Mouse (Mus musculus) kidney, embryonic 16.5 days (tissue): ENCODE data around the gene Tldc1. TPM values are rescaled to one million over a fixed set of nuclear protein-coding genes. Genes with fewer than 3 reads are reported as not detected.

Experiments
- ATAC-seq: fragments of 200-750 bp; cut with Nextera tagmentation; 2 replicates; pipeline ENCODE4 v1.8.0; 2017; ENCODE audit warnings: moderate TSS enrichment; ENCODE audit not compliant: low FRiP score, low TSS enrichment
- H3K27ac ChIP-seq: fragments of 300-500 bp; sonication (generic); 2 replicates; pipeline ENCODE4 v1.5.1; 2014; ENCODE audit warnings: low read length
- H3K27me3 ChIP-seq: fragments of 300-500 bp; sonication (generic); 2 replicates; pipeline ENCODE4 v1.6.1; 2014; ENCODE audit warnings: low read length, control low read depth, mixed read lengths; ENCODE audit not compliant: insufficient read depth
- H3K36me3 ChIP-seq: fragments of 300-500 bp; sonication (generic); 2 replicates; pipeline ENCODE4 v1.6.1; 2014; ENCODE audit warnings: low read length, control low read depth, mixed read lengths; ENCODE audit not compliant: insufficient read depth
- H3K4me1 ChIP-seq: fragments of 300-500 bp; sonication (generic); 2 replicates; pipeline ENCODE4 v1.6.1; 2014; ENCODE audit warnings: low read length, control low read depth, mixed read lengths; ENCODE audit not compliant: insufficient read depth
- H3K4me2 ChIP-seq: fragments of 300-500 bp; sonication (generic); replicated peaks from 2 replicates; pipeline ENCODE4 v1.6.1; 2014; ENCODE audit warnings: low read depth, low read length
- H3K4me3 ChIP-seq: fragments of 300-500 bp; sonication (generic); 2 replicates; pipeline ENCODE4 v1.5.1; 2014; ENCODE audit warnings: mild to moderate bottlenecking, low read length
- H3K9ac ChIP-seq: fragments of 300-500 bp; sonication (generic); replicated peaks from 2 replicates; pipeline ENCODE4 v1.6.1; 2014; ENCODE audit warnings: low read length
- H3K9me3 ChIP-seq: fragments of 300-500 bp; sonication (generic); 2 replicates; pipeline ENCODE4 v1.6.1; 2016; ENCODE audit warnings: low read length, control low read depth
- WGBS: fragments of 180-500 bp; shearing (Covaris S2); extraction: QIAGEN DNeasy Blood & Tissue Kit; methylation state at CpG from one replicate; pipeline ENCODE4 v1.1.7; 2014; 5-methylcytosine and 5-hydroxymethylcytosine counted together
- polyA plus RNA-seq: library from polyadenylated mRNA; unstranded; fragments of >200 nt; fragmentation: Nextera tagmentation; extraction: Ambion mirVana; gene quantifications from 2 replicates; pipeline ENCODE4 v1.2.1, GENCODE M21; 2015

Tldc1 gene
- polyA plus RNA-seq, 1 experiment from 2014 or later, result 19.7 TPM

DNA sequence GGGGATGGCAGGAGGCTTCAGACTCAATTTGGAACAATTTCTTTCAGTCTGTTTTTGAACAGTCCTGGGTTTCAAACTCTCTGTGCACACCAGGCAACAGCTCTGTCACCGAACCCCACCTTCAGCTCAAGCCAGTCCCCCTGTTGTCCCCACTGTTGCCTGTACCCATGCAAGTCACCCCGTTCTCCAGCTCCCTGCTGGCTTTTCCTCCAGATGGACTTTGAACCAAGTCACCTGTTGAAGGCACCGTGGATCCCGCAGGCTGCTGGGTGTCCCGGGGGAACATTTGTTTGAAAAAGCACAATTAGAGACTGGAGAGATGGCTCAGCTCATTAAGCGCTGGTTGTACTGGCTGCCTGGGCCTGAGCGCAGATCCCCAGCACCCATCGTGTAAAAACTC is 27.1 kb upstream of the Tldc1 start:
- Histone ChIP-seq H3K9ac (no peak overlapping the region), H3K27ac (no peak overlapping the region), H3K4me1 (0 out of 2 replicates have a peak, but pooled peaks cover 3% of the 10 kb centered on the region), H3K36me3 (peaks cover 9% of the 10 kb centered on the region), H3K9me3 (no peaks in the 10 kb centered on the region), H3K4me2 (no peak overlapping the region), H3K4me3 (no peak overlapping the region), H3K27me3 (no peaks in the 10 kb centered on the region)
- 64% methylated on average over 8 of the region's 8 CpGs for WGBS
- ATAC-seq, result no peak

DNA sequence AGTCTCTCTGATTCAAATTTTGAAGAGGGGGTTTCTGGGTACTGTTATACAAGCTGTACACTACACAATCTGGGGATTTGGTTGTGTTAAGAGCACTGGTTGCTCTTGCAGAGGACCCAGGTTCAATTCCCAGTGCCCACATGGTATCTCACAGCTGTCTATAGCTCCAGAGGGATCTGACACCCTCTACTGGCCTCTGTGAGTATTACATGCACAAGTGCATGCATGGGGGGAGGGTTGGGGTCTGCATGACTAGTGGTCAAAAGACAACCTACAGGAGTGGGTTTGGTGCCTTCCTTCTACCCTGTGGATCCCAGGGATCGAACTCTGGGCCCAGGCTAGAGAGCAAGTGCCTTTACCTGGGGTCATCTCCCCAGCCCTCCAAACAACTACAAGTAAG is 24.4 kb upstream of the Tldc1 start:
- no peak for ATAC-seq
- 88% methylated on average over 1 of the region's 1 CpGs for WGBS
- H3K36me3 ChIP-seq, result no peaks in the 10 kb centered on the region

DNA sequence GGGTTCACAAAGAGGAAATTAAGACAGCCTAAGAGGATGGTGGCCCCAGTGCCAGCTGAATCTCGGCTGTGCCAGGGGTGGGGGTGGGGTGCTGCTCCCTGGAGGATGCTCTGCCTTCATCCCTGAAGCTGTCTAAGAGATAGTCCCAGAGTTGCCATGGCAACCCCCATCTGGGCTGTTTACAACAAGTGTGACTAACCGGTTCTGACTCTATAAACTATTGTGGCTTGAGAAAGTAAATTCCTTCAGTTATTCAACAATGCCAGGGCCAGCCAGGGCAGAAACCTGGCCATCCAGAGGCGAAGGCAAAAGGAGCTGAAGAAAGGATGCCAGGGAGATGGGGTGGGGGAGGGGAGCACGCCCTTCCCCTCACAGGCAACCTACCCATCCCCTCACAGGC is 23.0 kb upstream of the Tldc1 start:
- no peak for ATAC-seq
- no peaks in the 10 kb centered on the region for H3K27me3 ChIP-seq
- H3K27ac ChIP-seq, result no peak overlapping the region
- no peaks in the 10 kb centered on the region for H3K9me3 ChIP-seq
- no peak overlapping the region for H3K4me3 ChIP-seq
- no peak overlapping the region for H3K4me2 ChIP-seq
- no peaks in the 10 kb centered on the region for H3K36me3 ChIP-seq
- WGBS, result 26% methylated on average over 4 of the region's 4 CpGs
- no peak overlapping the region for H3K9ac ChIP-seq
- H3K4me1 ChIP-seq, result peaks cover 15% of the 10 kb centered on the region

More for the DNA sequence above, 24.4 kb upstream of the Tldc1 start:
- H3K4me1 ChIP-seq, result peaks cover 14% of the 10 kb centered on the region
- no peak overlapping the region for H3K4me3 ChIP-seq
- no peaks in the 10 kb centered on the region for H3K27me3 ChIP-seq
- H3K9ac ChIP-seq, result no peak overlapping the region
- no peak overlapping the region for H3K4me2 ChIP-seq
- H3K27ac ChIP-seq, result no peak overlapping the region
- H3K9me3 ChIP-seq, result no peaks in the 10 kb centered on the region

DNA sequence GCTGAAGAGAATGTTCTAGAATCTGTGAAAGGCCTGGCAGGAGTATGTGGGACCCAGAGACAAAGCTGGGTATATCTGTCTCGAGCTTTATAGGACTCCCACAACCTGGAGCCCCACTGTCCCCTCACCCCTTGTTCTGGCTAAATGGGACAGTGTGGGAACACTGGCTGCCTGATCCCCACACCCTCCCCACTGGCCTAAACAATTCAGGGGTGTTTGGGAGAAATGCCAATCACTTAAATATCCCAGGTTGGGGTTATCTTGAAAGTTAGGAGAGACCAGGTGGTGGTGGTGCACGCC is 20.7 kb upstream of the Tldc1 start:
- no peaks in the 10 kb centered on the region for H3K9me3 ChIP-seq
- WGBS, result 58% methylated on average over 2 of the region's 2 CpGs
- H3K27ac ChIP-seq, result 0 out of 2 replicates have a peak overlapping the region, but pooled peaks have one; percentile 17
- H3K4me2 ChIP-seq, result peak overlapping the region; percentile 36; the same call in 1 of the 2 replicates
- H3K36me3 ChIP-seq, result no peaks in the 10 kb centered on the region
- H3K4me3 ChIP-seq, result no peak overlapping the region
- no peaks in the 10 kb centered on the region for H3K27me3 ChIP-seq
- ATAC-seq, result peak; percentile 21; the same call in 1 of the 2 replicates
- H3K9ac ChIP-seq, result no peak overlapping the region
- peaks cover 15% of the 10 kb centered on the region for H3K4me1 ChIP-seq

DNA sequence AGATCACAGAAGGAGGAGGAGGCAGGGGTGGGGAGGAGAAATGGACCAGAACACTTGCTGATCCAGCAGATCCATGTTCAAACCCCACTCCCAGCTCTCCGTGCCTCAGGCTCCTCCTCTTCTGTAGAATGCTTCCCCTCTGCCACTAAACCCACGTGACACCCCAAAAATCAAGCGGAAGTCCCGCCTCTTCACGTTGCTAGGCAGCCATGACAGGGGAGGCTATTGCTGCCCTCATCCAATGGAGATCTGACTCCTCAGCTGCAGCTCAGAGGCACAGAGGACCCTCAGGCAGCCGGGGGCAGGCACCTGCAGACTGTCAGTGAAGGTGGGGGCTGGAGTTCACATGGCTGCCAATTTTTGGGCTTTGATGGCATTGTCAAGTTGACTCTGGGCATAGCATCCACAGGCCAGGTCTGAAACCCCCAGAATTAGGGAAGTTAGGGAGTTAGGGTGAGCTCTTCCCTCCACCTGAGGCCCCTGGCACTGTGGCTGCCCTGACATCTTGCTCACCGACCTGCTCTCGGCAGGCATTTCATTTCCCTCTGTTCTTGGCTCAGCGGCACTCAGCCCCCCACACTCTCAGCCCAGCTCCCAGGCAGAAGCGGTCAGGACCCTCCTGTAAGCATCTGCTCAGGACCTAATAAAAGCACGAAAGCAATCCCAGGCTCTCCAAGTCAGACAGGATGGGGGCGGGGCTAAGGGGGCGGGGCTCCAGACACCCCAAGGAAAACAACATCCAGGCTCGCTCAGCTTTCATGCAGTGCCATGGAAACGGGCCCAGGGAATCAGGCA is 20.2 kb upstream of the Tldc1 start:
- Histone ChIP-seq H3K4me3 (peak overlapping the region; percentile 3; the same call in 1 of the 2 replicates), H3K4me2 (peak overlapping the region; percentile 36), H3K27ac (peak overlapping the region; percentile 59), H3K4me1 (peaks cover 15% of the 10 kb centered on the region), H3K9ac (peak overlapping the region; percentile 25; the same call in 1 of the 2 replicates), H3K27me3 (no peaks in the 10 kb centered on the region), H3K9me3 (no peaks in the 10 kb centered on the region), H3K36me3 (no peaks in the 10 kb centered on the region)
- 5% methylated on average over 15 of the region's 15 CpGs for WGBS
- ATAC-seq, result peak; percentile 72

DNA sequence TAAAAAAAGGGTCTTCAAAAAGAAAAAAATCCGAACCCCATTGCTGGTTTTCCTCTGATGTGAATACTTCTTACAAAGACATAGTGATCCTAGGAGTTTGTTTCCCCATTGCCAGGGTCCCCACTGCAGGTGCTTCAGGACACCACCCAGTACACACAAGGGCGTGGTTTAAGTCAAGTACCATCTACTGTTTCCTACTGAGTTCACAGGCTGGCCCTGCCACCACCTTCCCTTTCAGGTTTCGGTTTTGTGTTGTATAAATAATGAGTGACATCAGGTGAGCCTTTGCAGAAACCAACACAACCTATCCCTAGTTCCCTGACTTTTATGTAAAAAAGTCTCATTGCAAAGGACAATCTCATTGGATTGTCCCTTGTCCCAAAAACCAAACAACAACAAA is 17.4 kb upstream of the Tldc1 start:
- ATAC-seq, result no peak
- 84% methylated on average over 3 of the region's 3 CpGs for WGBS
- H3K27ac ChIP-seq, result no peak overlapping the region
- no peaks in the 10 kb centered on the region for H3K9me3 ChIP-seq
- H3K4me1 ChIP-seq, result peaks cover 33% of the 10 kb centered on the region
- no peak overlapping the region for H3K9ac ChIP-seq
- no peak overlapping the region for H3K4me2 ChIP-seq
- no peaks in the 10 kb centered on the region for H3K36me3 ChIP-seq
- no peaks in the 10 kb centered on the region for H3K27me3 ChIP-seq
- H3K4me3 ChIP-seq, result no peak overlapping the region

DNA sequence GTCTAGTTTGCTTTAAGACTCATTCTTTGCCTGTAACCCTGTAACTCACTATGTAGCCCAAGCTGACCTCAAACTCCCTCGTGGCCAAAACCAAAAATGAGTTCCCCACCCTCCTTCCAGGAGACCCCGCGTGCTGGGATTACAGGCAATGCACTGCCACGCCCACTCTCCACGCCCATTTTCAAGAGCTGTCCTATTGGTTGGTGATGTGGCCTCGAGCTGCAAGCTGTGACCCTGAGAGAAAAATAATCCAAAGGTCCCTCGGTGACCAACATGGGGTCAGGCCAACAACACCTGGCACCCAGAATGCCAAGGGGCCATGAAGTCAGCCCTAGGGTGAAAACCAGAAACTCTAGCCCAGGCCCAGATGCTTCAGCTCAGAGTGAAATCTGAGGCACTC is 16.5 kb upstream of the Tldc1 start:
- Histone ChIP-seq H3K4me1 (peaks cover 33% of the 10 kb centered on the region), H3K36me3 (no peaks in the 10 kb centered on the region), H3K4me2 (no peak overlapping the region; the same call in 1 of the 2 replicates), H3K9ac (no peak overlapping the region), H3K9me3 (no peaks in the 10 kb centered on the region), H3K27me3 (no peaks in the 10 kb centered on the region), H3K4me3 (no peak overlapping the region), H3K27ac (no peak overlapping the region)
- ATAC-seq, result no peak
- WGBS, result 30% methylated on average over 7 of the region's 7 CpGs

DNA sequence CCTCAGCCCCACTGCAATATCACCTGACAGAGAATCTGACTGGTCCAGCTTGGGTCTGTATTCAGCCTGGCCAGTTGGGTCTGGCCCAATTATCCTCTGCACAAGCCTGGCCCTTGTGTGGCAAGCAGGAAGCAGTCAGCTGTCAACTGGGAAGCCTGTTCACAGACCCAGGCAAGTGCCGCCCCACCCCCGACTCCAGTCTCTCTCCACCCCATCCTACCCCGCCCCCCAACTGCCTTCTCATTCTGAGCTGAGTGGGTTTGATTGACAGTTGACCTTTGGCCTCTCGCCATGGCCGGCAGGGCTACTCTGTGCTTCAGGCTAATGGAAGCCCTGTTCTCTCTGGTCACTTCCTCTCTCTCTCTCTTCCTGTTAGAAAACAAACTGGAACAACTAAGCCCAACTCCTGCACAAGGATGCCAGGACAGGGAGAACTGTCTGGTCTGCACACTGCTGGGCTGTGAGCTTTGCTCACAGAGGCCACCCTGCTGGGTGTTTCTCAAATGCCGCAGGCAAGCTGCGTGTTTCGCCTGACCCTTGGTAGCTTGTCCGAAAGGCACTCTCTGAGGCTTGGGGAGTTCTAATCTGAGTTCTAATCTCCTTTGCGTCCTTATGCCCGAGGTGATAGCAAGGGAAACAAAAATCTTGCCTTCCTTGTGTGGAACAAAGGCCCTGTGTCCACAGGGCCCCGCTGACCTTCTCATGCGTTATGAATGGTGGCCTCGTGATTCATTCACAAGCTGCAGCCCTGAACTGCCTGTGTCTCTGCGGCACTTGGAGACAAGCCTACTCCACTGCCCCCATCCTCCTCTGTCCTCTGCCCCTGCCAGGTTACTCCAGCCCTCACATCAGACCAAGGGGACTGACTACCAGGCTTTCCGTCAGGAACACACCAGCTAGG is 13.8 kb upstream of the Tldc1 start:
- Histone ChIP-seq H3K4me1 (peaks cover 21% of the 10 kb centered on the region), H3K4me3 (no peak overlapping the region), H3K4me2 (no peak overlapping the region), H3K9me3 (no peaks in the 10 kb centered on the region), H3K27ac (peak overlapping the region; percentile 83), H3K9ac (no peak overlapping the region; the same call in 1 of the 2 replicates), H3K27me3 (no peaks in the 10 kb centered on the region), H3K36me3 (no peaks in the 10 kb centered on the region)
- peak; percentile 67 for ATAC-seq
- WGBS, result 34% methylated on average over 16 of the region's 16 CpGs

DNA sequence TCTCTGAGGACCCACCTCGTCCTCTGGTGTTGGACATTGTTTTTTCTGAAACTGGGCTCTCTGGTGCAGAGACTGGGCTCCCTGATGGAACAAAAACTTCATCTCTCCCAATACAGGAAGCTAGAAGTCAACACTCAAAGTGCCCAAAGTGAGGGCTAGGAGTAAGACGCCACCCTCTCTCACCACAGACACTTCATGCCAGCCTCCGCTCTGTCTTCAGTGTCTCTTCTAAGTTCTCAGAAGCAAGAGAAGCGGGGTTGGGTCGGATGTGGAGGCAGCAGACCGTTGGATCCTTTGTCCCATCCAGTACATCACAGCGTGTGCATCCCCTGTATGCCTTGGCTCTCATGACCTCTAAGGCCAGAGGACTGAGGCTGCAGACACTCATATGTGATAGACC is 11.4 kb upstream of the Tldc1 start:
- no peaks in the 10 kb centered on the region for H3K36me3 ChIP-seq
- H3K4me1 ChIP-seq, result peaks cover 25% of the 10 kb centered on the region
- no peak for ATAC-seq
- WGBS, result 82% methylated on average over 7 of the region's 7 CpGs
- no peak overlapping the region for H3K9ac ChIP-seq
- H3K9me3 ChIP-seq, result no peaks in the 10 kb centered on the region
- H3K27ac ChIP-seq, result no peak overlapping the region
- H3K27me3 ChIP-seq, result no peaks in the 10 kb centered on the region
- H3K4me2 ChIP-seq, result no peak overlapping the region
- no peak overlapping the region for H3K4me3 ChIP-seq
